Comparison of ENCODE assay signal across 10 mouse cellular contexts in the genomic region with DNA sequence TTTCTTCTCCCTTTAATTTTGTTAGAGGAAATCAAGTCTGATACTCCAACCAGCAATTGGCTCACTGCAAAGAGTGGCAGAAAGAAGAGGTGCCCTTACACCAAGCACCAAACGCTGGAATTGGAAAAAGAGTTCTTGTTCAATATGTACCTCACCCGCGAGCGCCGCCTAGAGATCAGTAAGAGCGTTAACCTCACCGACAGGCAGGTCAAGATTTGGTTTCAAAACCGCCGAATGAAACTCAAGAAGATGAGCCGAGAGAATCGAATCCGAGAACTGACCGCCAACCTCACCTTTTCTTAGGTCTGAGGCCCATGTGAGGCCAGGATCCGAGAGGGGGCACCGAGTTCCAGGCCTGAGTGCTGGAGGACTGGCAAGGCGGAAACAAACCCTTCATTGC. TPM values are rescaled to one million over a fixed set of nuclear protein-coding genes. Genes with fewer than 3 reads are reported as not detected.
A peak's percentile ranks its signal among the peaks of the same experiment; 100 is the strongest.
DNase-seq lines count a peak whose midpoint lies in the region; ATAC-seq and TF ChIP-seq lines count a peak whose summit lies in the region.
"Had no signal": no experiment of that assay in that cellular context is flagged by ENCODE, and none has a peak within 500 bp of the region (broad histone marks: within the 10 kb centered on the region; RNA-seq: fewer than 3 reads in every experiment).

No protein-coding gene starts in this region.

- peak; percentile 85 for DNase-seq in embryo, embryonic 10 days (ENCODE audit: low spot score)
- DNase-seq in embryo, embryonic 9.5 days (ENCODE audit: extremely low spot score): no peak
- no peak for DNase-seq in testis, postnatal 14 days (ENCODE audit: low spot score)
- peak; percentile 79 to 87 for DNase-seq in kidney, postnatal 4 days
- no peak for DNase-seq in stomach, postnatal 0 days (ENCODE audit: low spot score)
- no peak for DNase-seq in natural killer cell, adult 2 months (ENCODE audit: low spot score in 2 of 2)
- DNase-seq: adrenal gland, postnatal 36 days had no signal

- H3K4me2 ChIP-seq in stomach, postnatal 0 days (replicated peaks; ENCODE audit: low read depth): no peak overlapping the region

- peak overlapping the region; percentile 43; the same call in 1 of the 2 replicates for H3K4me3 ChIP-seq in testis, adult 2 months (ENCODE audit: control insufficient read depth, low read depth, low read length)
- H3K4me3 ChIP-seq in stomach, postnatal 0 days (ENCODE audit: low read depth, low read length): no peak overlapping the region

- no peaks in the 10 kb centered on the region for H3K36me3 ChIP-seq in testis, adult 2 months (ENCODE audit: control insufficient read depth, insufficient read depth, low read length)
- H3K36me3 ChIP-seq in stomach, postnatal 0 days (ENCODE audit: control insufficient read depth, insufficient read depth, low read length): no peaks in the 10 kb centered on the region

- 3% methylated on average over 16 of the region's 16 CpGs for WGBS in stomach, postnatal 0 days

- TF ChIP-seq POLR2A in testis, adult 2 months (IDR thresholded peaks at IDR 0.05; ENCODE audit: control insufficient read depth, low read depth, low read length): no peak

- H3K9me3 ChIP-seq in stomach, postnatal 0 days (ENCODE audit: control insufficient read depth, low read length): no peaks in the 10 kb centered on the region

- no peak for TF ChIP-seq EP300 in stomach, postnatal 0 days (optimal IDR thresholded peaks at IDR 0.05)

- ATAC-seq in stomach, postnatal 0 days (ENCODE audit: low FRiP score, low TSS enrichment): no peak
- no peak for ATAC-seq in frontal cortex, adult (ENCODE audit: low TSS enrichment)
- ATAC-seq: hindbrain, embryonic 16.5 days had no signal

- peak; percentile 39; the same call in 1 of the 2 replicates for TF ChIP-seq CTCF in testis, adult 2 months (IDR thresholded peaks at IDR 0.05; ENCODE audit: control insufficient read depth, insufficient read depth, insufficient replicate concordance, low read depth, low read length)
- TF ChIP-seq CTCF in stomach, postnatal 0 days (IDR thresholded peaks at IDR 0.05; ENCODE audit: low read depth): peak; percentile 48

- H3K9ac ChIP-seq in stomach, postnatal 0 days (ENCODE audit: low read length): no peak overlapping the region

- no peak overlapping the region for H3K27ac ChIP-seq in testis, adult 2 months (ENCODE audit: control insufficient read depth, insufficient read depth, low read depth, low read length)
- no peak overlapping the region for H3K27ac ChIP-seq in stomach, postnatal 0 days (replicated peaks)

- peaks cover 17% of the 10 kb centered on the region for H3K27me3 ChIP-seq in testis, adult 2 months (ENCODE audit: control insufficient read depth, insufficient read depth, low read length)
- peaks cover 37% of the 10 kb centered on the region for H3K27me3 ChIP-seq in stomach, postnatal 0 days (ENCODE audit: control insufficient read depth, insufficient read depth, low read length)

- H3K4me1 ChIP-seq in testis, adult 2 months (ENCODE audit: control insufficient read depth, insufficient read depth, low read length): peaks cover 16% of the 10 kb centered on the region
- H3K4me1 ChIP-seq in stomach, postnatal 0 days (replicated peaks; ENCODE audit: control insufficient read depth, insufficient read depth): no peaks in the 10 kb centered on the region

RNA-seq across cellular contexts. Expression of a gene that starts 2.3 kb away (rescaled TPM):
- 0.73 and 0.81 TPM in 2 replicates for polyA plus RNA-seq in testis, adult 2 months (2012; rRNA removed)
- polyA plus RNA-seq in stomach, postnatal 0 days (2015; fragmentation: Nextera tagmentation; extraction: Ambion mirVana): 0.10 TPM in 1 of 2 replicates, not detected in the other
- polyA plus RNA-seq: hindbrain, embryonic 16.5 days had no signal

RNA-seq across cellular contexts. Expression of a gene that starts 3.5 kb away (rescaled TPM):
- polyA plus RNA-seq in testis, adult 2 months (2012; rRNA removed): 1.8 and 2.0 TPM in 2 replicates
- 0.31 and 0.34 TPM in 2 replicates for polyA plus RNA-seq in stomach, postnatal 0 days (2015; fragmentation: Nextera tagmentation; extraction: Ambion mirVana)
- polyA plus RNA-seq: hindbrain, embryonic 16.5 days had no signal

RNA-seq across cellular contexts. Expression of a gene that starts 10.3 kb away (rescaled TPM):
- 23.1 and 23.6 TPM in 2 replicates for polyA plus RNA-seq in testis, adult 2 months (2012; rRNA removed)
- polyA plus RNA-seq in stomach, postnatal 0 days (2015; fragmentation: Nextera tagmentation; extraction: Ambion mirVana): 1.3 TPM in 2 replicates

RNA-seq across cellular contexts. Expression of a gene that starts 14.7 kb away (rescaled TPM):
- 0.23 TPM in 1 of 2 replicates, not detected in the other for polyA plus RNA-seq in testis, adult 2 months (2012; rRNA removed)
- not detected in 2 replicates for polyA plus RNA-seq in stomach, postnatal 0 days (2015; fragmentation: Nextera tagmentation; extraction: Ambion mirVana)
- polyA plus RNA-seq: hindbrain, embryonic 16.5 days had no signal

RNA-seq across cellular contexts. Expression of a gene that starts 17.7 kb away (rescaled TPM):
- polyA plus RNA-seq in testis, adult 2 months (2012; rRNA removed): 0.48 and 1.4 TPM in 2 replicates
- 1.3 and 1.5 TPM in 2 replicates for polyA plus RNA-seq in stomach, postnatal 0 days (2015; fragmentation: Nextera tagmentation; extraction: Ambion mirVana)

Comparison
In these comparisons a context has a peak if more than half of its experiments do, and no peak if none do; other contexts are left out.
1. DNase-seq: peak in embryo, embryonic 10 days (single experiment) and kidney, postnatal 4 days (2 of 2); none in embryo, embryonic 9.5 days (single experiment), testis, postnatal 14 days (single experiment), stomach, postnatal 0 days (single experiment) and natural killer cell, adult 2 months (0 of 2).
2. RNA of a gene that starts 10.3 kb away (polyA plus RNA-seq): 23.1 to 23.6 TPM in testis, adult 2 months; 1.3 TPM in stomach, postnatal 0 days; every median in the first group is over 10 times any median in the second.